Mouse (Mus musculus): Measurements from ENCODE around the gene Ccdc115. TPM values are rescaled to one million over a fixed set of nuclear protein-coding genes. Genes with fewer than 3 reads are reported as not detected.
A peak's percentile ranks its signal among the peaks of the same experiment; 100 is the strongest.

Gene Ccdc115
- 18.8 TPM for polyA plus RNA-seq (2012; fragmentation: generic; extraction: Trizol)
- long read RNA-seq, experiment 1, transcript Ccdc115-201 (5 exons, 1,705 nt): major isoform, 19 of 21 reads
- long read RNA-seq, experiment 1, partial matches to known transcripts: 0 of 21 reads
- long read RNA-seq, experiment 1, other reads (novel, unspliced or antisense): 2 of 21 reads
- long read RNA-seq, experiment 2, transcript Ccdc115-201 (5 exons, 1,705 nt): major isoform, 71 of 72 reads
- long read RNA-seq, experiment 2, partial matches to known transcripts: 1 of 72 reads
- long read RNA-seq, experiment 2, other reads (novel, unspliced or antisense): 0 of 72 reads

DNA sequence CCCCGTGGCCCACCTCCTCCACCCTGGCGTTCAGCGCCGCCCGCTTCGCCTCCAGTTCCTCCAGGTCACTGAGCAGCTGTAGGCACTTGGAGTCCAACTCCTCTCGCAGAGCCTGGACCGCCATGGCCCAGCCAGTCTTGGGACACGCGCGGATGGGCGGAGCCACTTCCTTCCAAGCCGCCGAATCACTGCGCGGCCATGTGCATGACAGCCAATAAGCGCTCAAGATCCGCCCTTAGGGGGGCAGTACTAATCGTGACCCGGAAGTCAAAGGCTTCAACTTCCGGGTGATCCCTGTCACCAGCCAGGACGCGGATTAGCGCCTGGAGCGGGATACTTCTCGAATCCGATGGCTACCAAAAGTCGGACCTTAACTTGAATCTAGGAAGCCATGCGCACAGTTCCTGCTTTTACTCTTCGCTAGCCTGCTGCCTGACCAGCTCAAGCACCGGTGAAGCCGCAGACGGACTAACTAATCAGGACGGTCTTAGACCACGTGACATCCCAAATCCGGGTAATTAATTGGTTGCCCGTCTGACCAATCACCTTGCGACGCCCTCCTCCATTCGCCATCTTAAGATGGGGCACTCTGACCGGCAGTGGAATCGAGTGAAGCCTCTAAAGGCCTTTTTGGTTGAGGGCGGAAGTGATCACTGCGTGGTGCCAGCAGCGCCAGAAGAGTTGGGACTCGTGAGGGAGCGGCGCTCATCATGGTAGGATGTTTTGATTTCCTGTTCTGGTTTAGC lies at the start of gene Ccdc115, which contains the start of gene Imp4:
Gene Ccdc115, minus strand, starts transcription at position 458 of the 746 bp plus-strand sequence.
Gene Imp4, plus strand, starts transcription at position 637 of the 746 bp plus-strand sequence.
- peak within 1 kb of the TSS; percentile 66 for H3K4me3 ChIP-seq (ENCODE audit: insufficient read depth, poor library complexity, severe bottlenecking)
- no peaks in the 10 kb centered on the region for H3K27me3 ChIP-seq (ENCODE audit: control insufficient read depth, insufficient read depth, insufficient read length)
- peaks cover 40% of the 10 kb centered on the region for H3K36me3 ChIP-seq (ENCODE audit: control insufficient read depth, insufficient read depth)
- H3K79me3 ChIP-seq (ENCODE audit: low read depth): peaks cover 21% of the 10 kb centered on the region
- H3ac ChIP-seq (ENCODE audit: control insufficient read depth, insufficient read length, low read depth): peak within 1 kb of the TSS; percentile 92
- peak; percentile 74 for TF ChIP-seq MAX (IDR thresholded peaks at IDR 0.05)
- no peak for TF ChIP-seq CTCF (IDR thresholded peaks at IDR 0.05; ENCODE audit: control insufficient read depth, insufficient read depth, insufficient read length)
- TF ChIP-seq MYOD1 (IDR thresholded peaks at IDR 0.05; ENCODE audit: control insufficient read depth, insufficient read length, low read depth): no peak
- peak; percentile 97 for TF ChIP-seq USF1 (IDR thresholded peaks at IDR 0.05; ENCODE audit: low read depth)
- TF ChIP-seq FOSL1 (IDR thresholded peaks at IDR 0.05; ENCODE audit: insufficient read depth, low read length, poor library complexity, severe bottlenecking): no peak
- TF ChIP-seq CEBPB (IDR thresholded peaks at IDR 0.05; ENCODE audit: low read depth): no peak
- no peak for TF ChIP-seq MYOG (IDR thresholded peaks at IDR 0.05; ENCODE audit: control insufficient read depth, extremely low read depth, insufficient read length)
- H3K79me2 ChIP-seq (ENCODE audit: control insufficient read depth, insufficient read depth): peaks cover 34% of the 10 kb centered on the region

DNA sequence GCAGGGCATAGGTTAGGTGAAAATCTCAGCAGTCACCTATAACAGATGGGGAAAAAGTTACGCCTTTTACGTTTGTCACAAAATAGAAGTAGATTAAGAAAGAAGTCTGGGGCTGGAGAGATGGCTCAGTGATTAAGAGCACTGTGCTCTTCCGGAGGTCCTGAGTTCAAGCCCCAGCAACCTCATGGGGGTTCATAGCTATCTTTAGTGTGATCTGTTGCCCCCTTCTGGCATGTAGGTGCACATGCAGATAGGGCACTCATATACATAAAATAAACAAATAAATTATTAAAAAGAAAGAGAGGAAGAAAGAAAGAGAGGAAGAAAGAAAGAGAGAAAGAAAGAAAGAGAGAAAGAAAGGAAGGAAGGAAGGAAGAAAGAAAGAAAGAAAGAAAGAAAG lies 47.9 kb upstream of the Ccdc115 start:
- no peak for TF ChIP-seq USF1 (IDR thresholded peaks at IDR 0.05; ENCODE audit: low read depth)
- TF ChIP-seq FOSL1 (IDR thresholded peaks at IDR 0.05; ENCODE audit: insufficient read depth, low read length, poor library complexity, severe bottlenecking): no peak
- no peak for TF ChIP-seq CEBPB (IDR thresholded peaks at IDR 0.05; ENCODE audit: low read depth)
- TF ChIP-seq MYOD1 (IDR thresholded peaks at IDR 0.05; ENCODE audit: control insufficient read depth, insufficient read length, low read depth): no peak
- no peak for TF ChIP-seq CTCF (IDR thresholded peaks at IDR 0.05; ENCODE audit: control insufficient read depth, insufficient read depth, insufficient read length)
- no peak for TF ChIP-seq MYOG (IDR thresholded peaks at IDR 0.05; ENCODE audit: control insufficient read depth, extremely low read depth, insufficient read length)
- H3K27me3 ChIP-seq (ENCODE audit: control insufficient read depth, insufficient read depth, insufficient read length): peaks cover 8% of the 10 kb centered on the region
- no peaks in the 10 kb centered on the region for H3K36me3 ChIP-seq (ENCODE audit: control insufficient read depth, insufficient read depth)

DNA sequence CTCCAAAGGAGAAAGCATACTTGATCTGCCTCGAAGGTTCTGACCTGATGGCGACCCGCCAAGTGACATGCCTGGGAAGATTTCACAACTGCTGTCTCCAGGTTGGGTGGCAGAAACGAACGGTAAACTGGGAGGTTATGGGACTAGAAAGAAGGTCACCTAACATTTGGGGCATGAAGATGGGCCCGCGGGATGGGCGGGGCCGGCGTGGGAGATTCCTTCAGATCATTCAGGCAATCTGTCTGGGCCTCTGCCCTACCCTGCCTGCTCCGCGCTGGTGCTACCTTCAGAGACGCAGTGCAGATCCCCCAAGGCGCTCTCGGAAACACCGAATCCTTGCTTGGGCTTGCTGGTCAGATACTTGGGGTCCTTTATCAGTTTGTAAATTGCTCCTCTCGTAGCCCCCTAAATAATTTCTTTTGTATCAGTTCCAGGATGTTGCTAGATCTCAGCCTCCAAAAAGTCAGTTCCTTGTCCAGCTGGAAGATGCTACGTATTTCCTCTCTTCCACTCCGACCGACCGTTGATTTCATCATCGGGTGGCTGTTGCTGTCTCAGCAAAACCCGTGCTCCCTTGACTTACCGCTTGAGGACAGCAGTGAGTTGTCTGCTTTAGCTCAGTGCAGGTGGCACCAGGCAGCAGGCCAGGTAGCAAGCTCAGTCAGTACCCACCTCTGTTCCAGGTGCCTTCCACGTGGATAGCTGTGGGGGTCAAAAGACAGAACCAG lies 46.2 kb upstream of the Ccdc115 start:
- no peaks in the 10 kb centered on the region for H3K79me2 ChIP-seq (ENCODE audit: control insufficient read depth, insufficient read depth)
- TF ChIP-seq CEBPB (IDR thresholded peaks at IDR 0.05; ENCODE audit: low read depth) (no peak), USF1 (IDR thresholded peaks at IDR 0.05; ENCODE audit: low read depth) (no peak), FOSL1 (IDR thresholded peaks at IDR 0.05; ENCODE audit: insufficient read depth, low read length, poor library complexity, severe bottlenecking) (no peak)

More for the DNA sequence above, 47.9 kb upstream of the Ccdc115 start:
- H3K4me3 ChIP-seq (ENCODE audit: insufficient read depth, poor library complexity, severe bottlenecking): no peak overlapping the region
- H3K79me2 ChIP-seq (ENCODE audit: control insufficient read depth, insufficient read depth): no peaks in the 10 kb centered on the region
- H3K79me3 ChIP-seq (ENCODE audit: low read depth): no peaks in the 10 kb centered on the region
- no peak overlapping the region for H3ac ChIP-seq (ENCODE audit: control insufficient read depth, insufficient read length, low read depth)

DNA sequence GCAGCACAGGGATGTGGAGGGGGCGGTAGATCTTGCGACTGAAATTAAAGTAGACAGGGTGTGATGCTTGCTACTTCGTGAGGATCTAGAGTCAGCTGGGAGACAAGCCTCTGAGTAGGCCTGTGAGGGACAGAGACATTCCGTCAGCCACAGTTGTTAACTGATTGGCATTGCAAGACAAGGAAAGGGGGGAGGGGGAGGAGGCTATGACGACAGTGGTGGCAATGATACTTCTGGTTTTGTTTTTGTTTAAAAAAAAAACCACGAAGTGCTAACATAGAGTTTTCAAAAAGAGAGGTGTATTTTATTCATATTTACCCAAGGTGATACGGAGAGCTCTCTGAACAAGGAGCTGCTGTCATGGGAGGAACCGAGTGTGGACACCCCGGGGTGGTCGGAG lies 45.0 kb upstream of the Ccdc115 start:
- Histone ChIP-seq H3K79me3 (ENCODE audit: low read depth) (no peaks in the 10 kb centered on the region), H3K79me2 (ENCODE audit: control insufficient read depth, insufficient read depth) (no peaks in the 10 kb centered on the region), H3K27me3 (ENCODE audit: control insufficient read depth, insufficient read depth, insufficient read length) (peaks cover 9% of the 10 kb centered on the region), H3K4me3 (ENCODE audit: insufficient read depth, poor library complexity, severe bottlenecking) (no peak overlapping the region), H3ac (ENCODE audit: control insufficient read depth, insufficient read length, low read depth) (no peak overlapping the region), H3K36me3 (ENCODE audit: control insufficient read depth, insufficient read depth) (no peaks in the 10 kb centered on the region)
- TF ChIP-seq CTCF (IDR thresholded peaks at IDR 0.05; ENCODE audit: control insufficient read depth, insufficient read depth, insufficient read length) (no peak), MAX (IDR thresholded peaks at IDR 0.05) (no peak)

More for the DNA sequence above, 46.2 kb upstream of the Ccdc115 start:
- H3K79me3 ChIP-seq (ENCODE audit: low read depth): no peaks in the 10 kb centered on the region
- H3K4me3 ChIP-seq (ENCODE audit: insufficient read depth, poor library complexity, severe bottlenecking): no peak overlapping the region
- H3K27me3 ChIP-seq (ENCODE audit: control insufficient read depth, insufficient read depth, insufficient read length): peaks cover 8% of the 10 kb centered on the region
- no peak overlapping the region for H3ac ChIP-seq (ENCODE audit: control insufficient read depth, insufficient read length, low read depth)
- H3K36me3 ChIP-seq (ENCODE audit: control insufficient read depth, insufficient read depth): no peaks in the 10 kb centered on the region

DNA sequence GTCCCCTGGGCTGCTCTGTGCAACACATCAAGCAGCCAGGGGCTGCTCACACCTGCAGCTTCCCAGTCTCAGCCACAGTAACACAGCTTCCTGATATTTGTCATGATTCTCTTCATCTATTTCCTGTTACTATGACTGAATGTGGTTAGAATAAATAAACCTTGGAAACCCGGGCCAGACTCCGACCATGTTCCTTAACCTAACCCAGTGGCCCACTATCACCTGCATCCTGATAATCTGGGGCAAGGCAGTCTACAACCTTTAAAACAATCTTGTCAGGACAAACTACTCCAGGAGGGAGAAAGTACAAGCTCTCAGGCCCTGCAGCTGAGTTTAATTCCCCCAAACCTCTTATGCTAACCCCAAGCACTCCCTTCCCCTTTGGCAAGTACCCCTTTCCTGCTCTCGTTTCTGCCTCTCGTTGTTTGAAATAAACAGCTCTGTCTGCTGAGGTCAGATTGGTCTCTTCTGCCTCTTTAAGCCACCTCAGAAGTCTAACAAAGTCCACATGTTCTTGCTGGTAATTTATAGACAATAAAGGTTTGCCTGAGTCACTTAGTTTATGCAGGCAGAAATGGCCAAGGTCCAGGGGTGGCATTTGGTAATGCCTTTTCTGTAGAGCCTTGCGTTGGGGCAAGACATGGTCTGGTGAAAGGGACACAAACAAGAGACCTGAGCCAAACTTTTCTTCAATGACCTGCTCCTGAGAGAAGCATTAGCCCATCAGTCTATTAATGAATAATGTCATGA lies 42.6 kb upstream of the Ccdc115 start:
- no peak for TF ChIP-seq MYOD1 (IDR thresholded peaks at IDR 0.05; ENCODE audit: control insufficient read depth, insufficient read length, low read depth)
- TF ChIP-seq MAX (IDR thresholded peaks at IDR 0.05): no peak
- TF ChIP-seq CTCF (IDR thresholded peaks at IDR 0.05; ENCODE audit: control insufficient read depth, insufficient read depth, insufficient read length): no peak
- no peak for TF ChIP-seq MYOG (IDR thresholded peaks at IDR 0.05; ENCODE audit: control insufficient read depth, extremely low read depth, insufficient read length)
- no peak for TF ChIP-seq FOSL1 (IDR thresholded peaks at IDR 0.05; ENCODE audit: insufficient read depth, low read length, poor library complexity, severe bottlenecking)
- TF ChIP-seq CEBPB (IDR thresholded peaks at IDR 0.05; ENCODE audit: low read depth): no peak
- Histone ChIP-seq H3K79me3 (ENCODE audit: low read depth) (no peaks in the 10 kb centered on the region), H3ac (ENCODE audit: control insufficient read depth, insufficient read length, low read depth) (no peak overlapping the region), H3K27me3 (ENCODE audit: control insufficient read depth, insufficient read depth, insufficient read length) (peaks cover 14% of the 10 kb centered on the region), H3K4me3 (ENCODE audit: insufficient read depth, poor library complexity, severe bottlenecking) (no peak overlapping the region), H3K36me3 (ENCODE audit: control insufficient read depth, insufficient read depth) (no peaks in the 10 kb centered on the region), H3K79me2 (ENCODE audit: control insufficient read depth, insufficient read depth) (no peaks in the 10 kb centered on the region)
